8 mouse cellular contexts compared by ENCODE assay signal in genomic region chr14:116926404-116927171, GRCm38 (mm10). TPM values are rescaled to one million over a fixed set of nuclear protein-coding genes. Genes with fewer than 3 reads are reported as not detected.
DNase-seq lines count a peak whose midpoint lies in the region; ATAC-seq and TF ChIP-seq lines count a peak whose summit lies in the region.

No protein-coding gene starts in this region.

- intact Hi-C loops in heart, postnatal 10 days (cut with DNase I) = loop anchor here (5.0 to 10.0 kb wide), 2 partner anchors 206 to 1008 kb away; no protein-coding TSS in a partner anchor

- H3K27ac ChIP-seq in forebrain, embryonic 16.5 days (ENCODE audit: low read length) = peak overlapping the region; percentile 94
- peak overlapping the region; percentile 62 for H3K27ac ChIP-seq in liver, postnatal 0 days (ENCODE audit: low read depth)
- peak overlapping the region; percentile 95 for H3K27ac ChIP-seq in neural tube, embryonic 15.5 days (replicated peaks)

- 0% methylated on average over 52 of the region's 52 CpGs for WGBS in forebrain, embryonic 16.5 days
- WGBS in liver, postnatal 0 days (ENCODE audit: insufficient replicate concordance) = under 1% methylated on average over 52 of the region's 52 CpGs
- under 1% methylated on average over 51 of the region's 52 CpGs for WGBS in neural tube, embryonic 15.5 days

- DNase-seq in ES-CJ7 (ENCODE audit: low read depth, low spot score) = peak; percentile 84
- peak; percentile 31 for DNase-seq in cerebellum, adult 11-12 months
- DNase-seq in heart, postnatal 10 days = peak; percentile 72 to 73
- DNase-seq in layer of hippocampus, adult 18-20 months (ENCODE audit: low spot score in 2 of 2) = peak; percentile 42 to 50
- DNase-seq in liver, postnatal 0 days = peak; percentile 50
- DNase-seq in urinary bladder, postnatal 4 days (ENCODE audit: low spot score in 2 of 2) = peak; percentile 65 to 75

- H3K9me3 ChIP-seq in forebrain, embryonic 16.5 days (ENCODE audit: control insufficient read depth, low read length) = no peaks in the 10 kb centered on the region
- H3K9me3 ChIP-seq in liver, postnatal 0 days (ENCODE audit: low read length) = no peaks in the 10 kb centered on the region
- H3K9me3 ChIP-seq in neural tube, embryonic 15.5 days (replicated peaks) = no peaks in the 10 kb centered on the region

- ATAC-seq in forebrain, embryonic 16.5 days = peak; percentile 84
- ATAC-seq in liver, postnatal 0 days = peak; percentile 65
- ATAC-seq in neural tube, embryonic 15.5 days (ENCODE audit: low FRiP score) = peak; percentile 84

- H3K9ac ChIP-seq in forebrain, embryonic 16.5 days (replicated peaks; ENCODE audit: low read depth, low read length) = peak overlapping the region; percentile 79
- peak overlapping the region; percentile 48 for H3K9ac ChIP-seq in liver, postnatal 0 days (replicated peaks)
- peak overlapping the region; percentile 74 for H3K9ac ChIP-seq in neural tube, embryonic 15.5 days (replicated peaks)

- H3K4me3 ChIP-seq in forebrain, embryonic 16.5 days (replicated peaks; ENCODE audit: low read length) = peak overlapping the region; percentile 87
- H3K4me3 ChIP-seq in liver, postnatal 0 days (ENCODE audit: low read depth, low read length) = peak overlapping the region; percentile 60
- peak overlapping the region; percentile 65 for H3K4me3 ChIP-seq in neural tube, embryonic 15.5 days (replicated peaks)

- no peaks in the 10 kb centered on the region for H3K36me3 ChIP-seq in forebrain, embryonic 16.5 days (ENCODE audit: control insufficient read depth, insufficient read depth)
- H3K36me3 ChIP-seq in liver, postnatal 0 days (replicated peaks; ENCODE audit: insufficient read depth, low read length) = no peaks in the 10 kb centered on the region
- H3K36me3 ChIP-seq in neural tube, embryonic 15.5 days = no peaks in the 10 kb centered on the region

- H3K4me2 ChIP-seq in forebrain, embryonic 16.5 days (ENCODE audit: low read length) = peak overlapping the region; percentile 90
- H3K4me2 ChIP-seq in liver, postnatal 0 days (ENCODE audit: low read depth, low read length) = peak overlapping the region; percentile 67
- H3K4me2 ChIP-seq in neural tube, embryonic 15.5 days = peak overlapping the region; percentile 92

- H3K4me1 ChIP-seq in forebrain, embryonic 16.5 days (replicated peaks; ENCODE audit: control insufficient read depth, insufficient read depth, low read length) = peaks cover 18% of the 10 kb centered on the region
- H3K4me1 ChIP-seq in liver, postnatal 0 days (ENCODE audit: insufficient read depth) = peaks cover 4% of the 10 kb centered on the region
- peaks cover 25% of the 10 kb centered on the region for H3K4me1 ChIP-seq in neural tube, embryonic 15.5 days

- peak; percentile 33 for TF ChIP-seq CTCF in liver, postnatal 0 days (IDR thresholded peaks at IDR 0.05; ENCODE audit: low read depth)

- no peak for TF ChIP-seq EP300 in liver, postnatal 0 days (IDR thresholded peaks at IDR 0.05; ENCODE audit: low read depth)

- H3K27me3 ChIP-seq in forebrain, embryonic 16.5 days (replicated peaks; ENCODE audit: control insufficient read depth, insufficient read depth, low read length) = no peaks in the 10 kb centered on the region
- H3K27me3 ChIP-seq in liver, postnatal 0 days (ENCODE audit: insufficient read depth, low read length) = peaks cover 14% of the 10 kb centered on the region
- H3K27me3 ChIP-seq in neural tube, embryonic 15.5 days (replicated peaks) = no peaks in the 10 kb centered on the region

RNA-seq across cellular contexts. Expression of gene Gpc6, which starts 1.5 kb away (rescaled TPM):
- polyA plus RNA-seq in forebrain, embryonic 16.5 days (2015; fragmentation: Nextera tagmentation; extraction: Ambion mirVana) = 17.2 and 18.2 TPM in 2 replicates
- 10 to 100 TPM; 37.0 to 40.2 TPM for total RNA-seq in heart, postnatal 10 days (2021)
- total RNA-seq in layer of hippocampus, adult 18-20 months (2021) = 10 to 100 TPM in 1 of 2 experiments, 1 to 10 TPM in 1; 9.0 to 11.0 TPM
- 4.4 and 4.8 TPM in 2 replicates for polyA plus RNA-seq in liver, postnatal 0 days (2015; fragmentation: Nextera tagmentation; extraction: Ambion mirVana)
- 24.1 and 24.6 TPM in 2 replicates for polyA plus RNA-seq in neural tube, embryonic 15.5 days (2015; fragmentation: Nextera tagmentation; extraction: Ambion mirVana)

Comparison
In these comparisons a context has a peak if more than half of its experiments do, and no peak if none do; other contexts are left out.
1. Peak in every context shown above with its lines: DNase-seq, ATAC-seq, H3K4me3 ChIP-seq and H3K27ac ChIP-seq.
2. DNase-seq: peak in every context shown above with its lines; median percentile 84 in ES-CJ7; 72 in heart, postnatal 10 days; 70 in urinary bladder, postnatal 4 days; 50 in liver, postnatal 0 days; 46 in layer of hippocampus, adult 18-20 months; 31 in cerebellum, adult 11-12 months.